Mouse (Mus musculus) hindlimb bud, embryonic 11.5 days (tissue): Measurements from ENCODE around the gene Krt23.

Experiments
- DNase-seq: peaks from one replicate; pipeline ENCODE4 v3.0.0-alpha.2; 2012; ENCODE audit warnings: low read depth, low spot score; ENCODE audit errors: extremely low spot score

The Krt23 gene

GRCm38 (mm10) chr11:99454759-99455158 lies 38.2 kb downstream of the Krt23 start:
- no peak for DNase-seq

- no peak for DNase-seq
Observed at GRCm38 (mm10) chr11:99454044-99454443, 38.9 kb downstream of the Krt23 start.

GRCm38 (mm10) chr11:99448769-99449168 lies 44.2 kb downstream of the Krt23 start:
- no peak for DNase-seq

- no peak for DNase-seq
Observed at GRCm38 (mm10) chr11:99441220-99441619, 51.7 kb downstream of the Krt23 start.

- no peak for DNase-seq
Observed at GRCm38 (mm10) chr11:99439465-99439864, 53.5 kb downstream of the Krt23 start.

GRCm38 (mm10) chr11:99437972-99438371 lies 55.0 kb downstream of the Krt23 start, which contains the start of gene Krt20:
TSS of gene Krt20 (minus strand) at chr11:99438150.
- no peak for DNase-seq

- no peak for DNase-seq
Observed at GRCm38 (mm10) chr11:99436625-99437024, 56.3 kb downstream of the Krt23 start.

- DNase-seq: no peak
Observed at GRCm38 (mm10) chr11:99430670-99431069, 62.3 kb downstream of the Krt23 start.
